In the genomic region with DNA sequence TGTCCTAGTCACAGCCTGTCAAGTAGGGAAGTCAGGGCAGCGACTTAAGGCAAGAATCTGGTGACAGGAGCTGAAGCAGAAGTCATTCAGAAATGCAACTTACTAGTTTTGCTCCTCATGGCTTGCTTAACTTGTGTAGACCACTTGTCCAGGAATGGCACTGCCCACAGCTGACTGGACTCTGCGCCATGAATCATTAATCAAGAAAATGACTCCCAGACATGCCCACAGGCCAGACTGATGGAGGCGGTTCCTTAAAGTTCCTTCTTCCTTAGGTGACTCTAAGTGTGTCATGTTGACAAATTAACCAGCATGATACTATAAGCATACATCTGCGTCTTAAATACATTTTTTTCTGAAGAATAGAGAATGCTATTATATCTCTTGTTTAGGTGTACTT, we compare ENCODE assay signal across 17 mouse cellular contexts.
"Had no signal": no experiment of that assay in that cellular context is flagged by ENCODE, and none has a peak within 500 bp of the region (broad histone marks: within the 10 kb centered on the region; RNA-seq: fewer than 3 reads in every experiment).

No protein-coding gene starts in this region.

- ATAC-seq: midbrain, embryonic 16.5 days had no signal

- H3K27me3 ChIP-seq: midbrain, embryonic 12.5 days; neural tube, embryonic 13.5 days; neural tube, embryonic 15.5 days had no signal

- DNase-seq: lung, adult 18-20 months; lung, embryonic 14.5 days; lung, postnatal 10 days; lung, postnatal 4 days; midbrain, embryonic 14.5 days; retina, postnatal 1 day; right cerebral cortex, adult 18-20 months; right cerebral cortex, postnatal 25 days; right cerebral cortex, postnatal 4 days; spleen, adult 18-20 months; thymus, adult 18-20 months; thymus, postnatal 14 days; thymus, postnatal 36 days had no signal
